Mouse (Mus musculus) MEL-GATA-1-ER (cell line): ENCODE data around the gene Exoc4.

Source experiments
- DNase-seq: peaks from one replicate; pipeline ENCODE4 v3.0.0-alpha.2; 2012; ENCODE audit warnings: low read depth; ENCODE audit errors: extremely low read depth

The Exoc4 gene

DNA sequence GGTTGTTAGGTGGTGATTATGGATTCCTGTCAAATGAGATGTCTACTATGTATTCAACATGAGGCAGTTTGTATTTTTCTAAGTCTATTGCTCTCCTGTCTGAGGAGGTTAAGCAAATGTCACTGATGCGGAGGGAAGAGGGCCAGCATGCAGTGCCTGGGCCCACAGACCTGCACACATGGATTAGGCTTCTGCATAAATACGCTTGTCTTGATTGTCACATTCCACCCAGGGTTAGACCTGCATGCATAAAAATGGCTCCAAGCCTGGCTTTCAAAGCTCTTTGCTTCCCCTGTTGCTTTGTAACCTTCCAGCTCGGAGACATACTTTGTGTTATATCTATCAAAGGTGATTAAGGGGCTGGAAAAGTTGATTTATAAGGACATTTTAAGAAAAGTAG, 610.2 kb downstream of the Exoc4 start:
- no peak for DNase-seq

DNA sequence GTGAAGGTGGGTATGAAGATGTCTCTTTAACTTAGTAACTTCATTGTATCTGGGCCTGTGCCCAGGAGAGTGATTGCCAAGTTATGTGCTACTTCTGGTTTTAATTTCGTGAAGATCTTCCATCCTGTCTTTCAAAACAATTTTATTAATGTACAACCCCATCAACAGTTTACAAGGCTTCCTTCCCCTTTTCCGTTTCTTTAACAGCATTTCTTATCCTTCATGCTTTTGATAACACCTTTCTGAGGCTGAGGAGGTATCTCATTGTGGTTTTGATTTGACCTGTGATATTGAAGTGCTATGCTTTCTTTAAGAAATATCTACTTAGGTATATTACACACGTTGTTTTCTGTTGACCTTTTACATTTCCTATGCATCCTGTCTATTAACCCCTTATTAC, 616.9 kb downstream of the Exoc4 start:
- DNase-seq: peak; percentile 13

GRCm38 (mm10) chr6:33866901-33867580, 618.2 kb downstream of the Exoc4 start:
- no peak for DNase-seq

DNA sequence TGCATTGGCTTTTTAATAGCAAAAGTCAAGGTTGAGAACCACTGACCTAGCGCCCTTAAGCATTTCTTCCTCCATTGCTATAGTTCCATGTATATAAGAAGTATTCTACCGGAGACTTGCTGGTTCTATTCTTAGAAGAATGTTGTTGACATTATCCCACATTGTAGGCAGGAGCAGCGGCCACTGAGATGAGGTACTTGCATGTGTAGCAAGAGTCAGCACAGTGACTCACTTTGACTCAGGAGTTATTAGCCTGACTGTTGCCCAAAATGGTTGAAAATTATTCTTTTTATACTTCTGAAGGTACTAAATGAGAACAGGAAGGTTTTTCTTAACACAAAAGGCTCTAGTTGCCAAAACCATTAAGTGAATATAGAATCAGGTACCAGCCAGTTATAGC, 620.4 kb downstream of the Exoc4 start:
- no peak for DNase-seq

GRCm38 (mm10) chr6:33870468-33871142, 621.7 kb downstream of the Exoc4 start:
- DNase-seq: no peak

DNA sequence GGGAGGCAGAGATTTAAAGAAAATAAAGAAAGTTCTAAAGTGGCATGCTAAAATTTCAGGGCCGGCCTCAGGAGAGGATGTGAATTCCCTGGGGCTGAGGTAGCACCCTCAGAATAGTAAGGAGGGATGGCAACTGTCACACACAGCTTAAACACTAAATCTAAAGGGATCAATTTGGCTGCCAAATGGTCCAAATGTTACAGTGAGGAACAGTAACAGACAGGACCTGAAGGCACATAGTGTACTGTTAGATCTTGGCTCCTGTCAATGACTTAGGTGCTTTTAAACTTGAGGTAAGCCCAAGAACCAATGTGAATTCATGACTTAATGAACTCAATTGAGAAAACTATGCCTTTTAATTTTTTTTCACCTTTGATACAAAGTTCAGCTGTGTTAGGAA, 622.4 kb downstream of the Exoc4 start:
- no peak for DNase-seq

- no peak for DNase-seq
Observed at GRCm38 (mm10) chr6:33872192-33872591, 623.3 kb downstream of the Exoc4 start.

GRCm38 (mm10) chr6:33873000-33873399, 624.1 kb downstream of the Exoc4 start:
- DNase-seq: no peak

GRCm38 (mm10) chr6:33874291-33875014, 625.6 kb downstream of the Exoc4 start:
- no peak for DNase-seq

DNA sequence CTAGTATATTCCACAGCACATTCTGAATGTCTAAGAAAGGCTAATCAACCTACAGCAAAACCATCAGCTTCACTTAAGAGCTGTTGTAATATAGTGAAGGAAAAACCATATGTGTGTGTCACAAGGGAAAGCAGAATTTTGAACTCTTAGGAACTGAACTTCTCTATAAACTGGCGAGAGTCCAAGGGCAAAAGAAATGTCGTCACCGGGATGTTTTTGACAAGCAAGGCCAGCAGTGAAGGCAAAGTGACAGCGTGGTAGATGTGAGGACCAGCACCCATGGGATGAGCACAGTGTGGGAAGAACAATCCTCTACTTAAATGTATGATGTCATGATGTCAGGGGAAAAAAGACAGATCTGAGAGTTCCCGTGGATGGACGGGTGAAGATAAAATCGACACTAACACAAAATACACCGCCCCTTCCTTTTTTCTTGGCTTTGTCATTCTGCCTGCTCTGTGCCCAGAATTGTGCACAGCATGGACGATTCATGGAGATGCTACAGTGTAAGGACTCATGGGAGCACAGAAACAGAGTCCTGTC, 635.3 kb downstream of the Exoc4 start:
- DNase-seq: no peak

DNA sequence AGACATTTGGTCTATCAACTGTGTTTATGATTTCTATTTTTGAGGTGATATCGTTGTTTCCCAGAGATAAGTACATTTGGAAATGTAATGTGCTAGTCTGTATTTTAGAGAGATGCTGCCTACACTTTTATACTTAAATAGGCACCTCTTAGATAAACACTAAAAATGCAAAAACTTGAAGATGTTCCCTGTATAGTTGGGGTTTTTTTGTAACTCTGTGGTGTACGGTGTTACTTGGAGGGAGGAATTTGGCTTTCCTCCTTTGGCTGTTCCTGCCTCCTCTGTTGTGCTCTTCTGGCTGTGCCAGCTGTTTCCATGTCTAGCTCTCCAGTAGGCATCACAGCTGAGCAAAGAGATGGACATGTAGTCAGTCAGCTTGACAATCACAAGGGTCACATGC, 638.1 kb downstream of the Exoc4 start:
- no peak for DNase-seq

DNA sequence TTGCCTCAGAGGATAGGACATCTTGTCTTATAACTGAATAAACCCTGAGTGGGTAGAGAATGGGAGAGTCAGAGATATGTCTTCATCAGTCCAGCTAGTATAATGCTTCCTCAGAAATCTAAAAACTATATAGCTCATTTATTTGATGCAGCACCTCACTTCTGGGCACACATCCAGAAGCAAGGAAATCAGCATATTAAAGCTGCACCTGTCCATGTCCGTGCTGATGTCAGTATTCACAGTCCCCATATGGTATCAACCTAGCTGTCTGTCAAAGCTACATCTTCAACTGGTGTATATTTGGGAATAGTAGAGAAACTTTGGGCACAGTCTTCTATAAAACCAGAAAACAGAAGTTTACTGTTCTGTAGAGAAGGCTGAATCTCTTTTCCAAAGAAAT, 642.0 kb downstream of the Exoc4 start:
- DNase-seq: no peak

- DNase-seq: no peak
Observed at GRCm38 (mm10) chr6:33892142-33892541, 643.3 kb downstream of the Exoc4 start.

DNA sequence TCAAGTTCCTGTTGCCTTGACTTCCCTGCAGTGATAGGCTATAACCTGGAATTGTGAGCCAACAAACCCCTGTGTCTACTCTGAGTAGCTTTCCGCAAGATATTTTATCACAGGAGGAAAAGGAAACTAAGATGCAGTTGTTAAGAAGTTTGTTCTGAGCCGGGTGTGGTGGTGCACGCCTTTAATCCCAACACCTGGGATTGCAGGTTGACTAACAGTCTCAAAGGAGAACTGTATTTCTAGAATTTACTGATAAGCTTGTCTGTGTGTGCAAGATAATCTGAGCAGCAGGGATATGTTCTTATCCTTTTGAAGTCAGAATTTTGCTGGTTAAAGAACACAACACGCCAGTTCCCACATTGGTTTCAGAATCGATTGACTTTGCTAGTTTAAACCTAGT, 651.1 kb downstream of the Exoc4 start:
- DNase-seq: no peak

GRCm38 (mm10) chr6:33900615-33901014, 651.7 kb downstream of the Exoc4 start:
- DNase-seq: no peak

- DNase-seq: no peak
Observed at GRCm38 (mm10) chr6:33905099-33905498, 656.2 kb downstream of the Exoc4 start.

GRCm38 (mm10) chr6:33910671-33911070, 661.8 kb downstream of the Exoc4 start:
- no peak for DNase-seq

DNA sequence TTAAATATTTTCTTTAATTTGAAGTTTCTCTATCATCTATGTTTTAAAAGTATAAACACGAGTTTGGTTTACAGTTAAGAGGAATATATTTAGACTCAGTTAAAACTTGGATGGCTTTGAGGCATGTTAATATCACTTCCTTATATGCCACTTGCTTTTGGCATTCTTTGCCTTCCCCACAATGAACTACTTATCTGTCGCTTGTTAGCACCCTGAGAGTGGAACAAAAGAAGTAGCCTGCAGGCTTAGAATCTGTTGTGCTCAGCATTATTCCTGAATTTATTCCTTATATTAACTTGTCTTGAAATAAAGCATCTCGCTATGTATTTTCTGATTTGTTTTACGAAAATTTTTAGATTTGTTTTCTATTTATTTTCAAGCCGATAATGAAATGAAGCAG, 664.2 kb downstream of the Exoc4 start:
- no peak for DNase-seq

- no peak for DNase-seq
Observed at GRCm38 (mm10) chr6:33913486-33913885, 664.6 kb downstream of the Exoc4 start.

GRCm38 (mm10) chr6:33913964-33914363, 665.1 kb downstream of the Exoc4 start:
- no peak for DNase-seq

DNA sequence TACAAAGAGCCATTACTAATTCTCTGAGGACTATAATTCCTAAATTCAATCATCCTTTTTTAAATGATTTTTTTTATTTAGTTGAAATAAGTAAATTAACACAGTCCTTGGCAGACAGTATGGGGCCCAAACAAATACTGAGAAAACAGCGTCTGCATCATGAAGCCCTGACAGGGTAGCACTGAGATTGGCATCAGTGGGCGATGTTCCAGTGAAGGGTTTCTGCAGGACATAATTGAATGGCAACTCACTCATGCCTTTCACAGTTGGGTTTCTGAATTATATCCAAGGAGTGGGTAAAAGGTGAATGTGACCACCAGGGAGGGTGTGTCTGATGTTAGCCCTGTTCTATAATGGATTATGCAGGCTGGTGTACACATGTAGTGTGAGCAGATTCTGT, 674.7 kb downstream of the Exoc4 start:
- no peak for DNase-seq

DNA sequence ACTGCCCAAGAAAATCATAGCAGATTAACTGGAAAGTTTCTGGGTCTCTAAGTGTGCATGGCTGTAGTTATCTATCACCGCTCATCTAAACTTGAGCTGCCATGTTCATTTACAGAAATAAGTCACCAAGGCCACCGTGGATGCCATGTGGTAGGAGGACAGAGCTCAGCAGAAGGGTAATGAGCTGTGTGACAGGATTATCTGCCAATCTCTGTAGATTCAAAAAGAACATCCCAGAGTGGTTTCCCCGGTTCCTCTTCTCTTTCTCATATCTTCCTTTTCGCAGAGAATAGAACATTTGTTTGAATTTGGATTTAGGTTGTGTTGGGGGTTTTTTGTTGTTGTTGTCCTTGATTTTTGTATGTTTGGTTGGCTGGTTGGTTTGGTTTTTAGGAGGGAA, 676.0 kb downstream of the Exoc4 start:
- DNase-seq: no peak
